Comparison of ENCODE assay signal across 15 mouse cellular contexts in genomic region chr5:147121146-147121545, GRCm38 (mm10). TPM values are rescaled to one million over a fixed set of nuclear protein-coding genes. Genes with fewer than 3 reads are reported as not detected.
DNase-seq lines count a peak whose midpoint lies in the region; ATAC-seq and TF ChIP-seq lines count a peak whose summit lies in the region.
"Had no signal": no experiment of that assay in that cellular context is flagged by ENCODE, and none has a peak within 500 bp of the region (broad histone marks: within the 10 kb centered on the region; RNA-seq: fewer than 3 reads in every experiment).

No protein-coding gene starts in this region.

- no peaks in the 10 kb centered on the region for H3K27me3 ChIP-seq in hindbrain, postnatal 0 days (ENCODE audit: insufficient read depth, low read length)
- H3K27me3 ChIP-seq in hindbrain, embryonic 11.5 days (ENCODE audit: control insufficient read depth, insufficient read depth, low read length) = no peaks in the 10 kb centered on the region
- H3K27me3 ChIP-seq: heart, embryonic 12.5 days; liver, embryonic 13.5 days had no signal

- H3K4me3 ChIP-seq in hindbrain, postnatal 0 days (ENCODE audit: low read length) = no peak overlapping the region
- H3K4me3 ChIP-seq in hindbrain, embryonic 11.5 days (ENCODE audit: low read depth, low read length) = no peak overlapping the region
- H3K4me3 ChIP-seq: embryonic facial prominence, embryonic 10.5 days; heart, embryonic 12.5 days; liver, embryonic 13.5 days had no signal

- H3K9me3 ChIP-seq in hindbrain, postnatal 0 days (ENCODE audit: low read length) = peaks cover 4% of the 10 kb centered on the region; the same call in 1 of the 2 replicates
- H3K9me3 ChIP-seq in hindbrain, embryonic 11.5 days (ENCODE audit: control insufficient read depth, low read length) = no peaks in the 10 kb centered on the region

- no peaks in the 10 kb centered on the region for H3K36me3 ChIP-seq in hindbrain, postnatal 0 days (ENCODE audit: insufficient read depth, low read length)
- H3K36me3 ChIP-seq in hindbrain, embryonic 11.5 days (ENCODE audit: control insufficient read depth, insufficient read depth, low read length) = no peaks in the 10 kb centered on the region
- H3K36me3 ChIP-seq: embryonic facial prominence, embryonic 10.5 days; heart, embryonic 12.5 days; liver, embryonic 13.5 days had no signal

- no peak overlapping the region for H3K9ac ChIP-seq in hindbrain, postnatal 0 days (replicated peaks; ENCODE audit: low read length)
- H3K9ac ChIP-seq in hindbrain, embryonic 11.5 days (ENCODE audit: low read depth, low read length) = no peak overlapping the region
- H3K9ac ChIP-seq: heart, embryonic 12.5 days; hindbrain, embryonic 14.5 days; liver, embryonic 13.5 days had no signal

- no peaks in the 10 kb centered on the region for H3K4me1 ChIP-seq in hindbrain, postnatal 0 days (ENCODE audit: insufficient read depth, low read length)
- no peaks in the 10 kb centered on the region for H3K4me1 ChIP-seq in hindbrain, embryonic 11.5 days (replicated peaks; ENCODE audit: control insufficient read depth, insufficient read depth, low read length)
- H3K4me1 ChIP-seq: heart, embryonic 12.5 days had no signal

- no peak overlapping the region for H3K4me2 ChIP-seq in hindbrain, postnatal 0 days (ENCODE audit: low read depth, low read length)
- H3K4me2 ChIP-seq in hindbrain, embryonic 11.5 days (replicated peaks; ENCODE audit: low read depth, low read length) = no peak overlapping the region
- H3K4me2 ChIP-seq: heart, embryonic 12.5 days; hindbrain, embryonic 14.5 days; liver, embryonic 13.5 days had no signal

- no peak for ATAC-seq in hindbrain, postnatal 0 days
- no peak for ATAC-seq in hindbrain, embryonic 11.5 days (ENCODE audit: low FRiP score)

- peak; percentile 47 for TF ChIP-seq CTCF in hindbrain, postnatal 0 days (IDR thresholded peaks at IDR 0.05; ENCODE audit: low read depth)

- no peak for DNase-seq in hindbrain, postnatal 0 days (ENCODE audit: low spot score)
- DNase-seq in hindbrain, embryonic 11.5 days (ENCODE audit: low spot score) = no peak
- DNase-seq in retina, embryonic 14.5 days (ENCODE audit: low spot score) = peak; percentile 32
- DNase-seq in retina, postnatal 1 day = no peak
- DNase-seq in R1 (ENCODE audit: low read depth, low spot score) = peak; percentile 71
- no peak for DNase-seq in cerebellum, adult 9-10 months
- no peak for DNase-seq in kidney, postnatal 36 days
- DNase-seq: adrenal gland, adult 8-10 months; cerebellum, adult 11 months; kidney, postnatal 10 days; liver, embryonic 13.5 days; thymus, postnatal 14 days had no signal

- 94% methylated on average over 4 of the region's 4 CpGs for WGBS in hindbrain, postnatal 0 days
- WGBS in hindbrain, embryonic 11.5 days = 94% methylated on average over 4 of the region's 4 CpGs

- no peak overlapping the region for H3K27ac ChIP-seq in hindbrain, postnatal 0 days
- H3K27ac ChIP-seq in hindbrain, embryonic 11.5 days (ENCODE audit: low read depth, low read length) = no peak overlapping the region
- H3K27ac ChIP-seq: embryonic facial prominence, embryonic 10.5 days; hindbrain, embryonic 14.5 days; liver, embryonic 13.5 days had no signal

RNA-seq across cellular contexts. Expression of gene Polr1d, which starts 44.3 kb away (rescaled TPM):
- total RNA-seq in hindbrain, postnatal 0 days (2014; rRNA removed) = 53.7 and 55.0 TPM in 2 replicates
- 103 and 106 TPM in 2 replicates for polyA plus RNA-seq in hindbrain, postnatal 0 days (2015; fragmentation: Nextera tagmentation; extraction: Ambion mirVana)
- 112 and 119 TPM in 2 replicates for polyA plus RNA-seq in hindbrain, embryonic 11.5 days (2014; fragmentation: Nextera tagmentation; extraction: Ambion mirVana)

RNA-seq across cellular contexts. Expression of gene Lnx2, which starts 44.8 kb away (rescaled TPM):
- 7.4 and 9.7 TPM in 2 replicates for total RNA-seq in hindbrain, postnatal 0 days (2014; rRNA removed)
- 3.0 and 3.3 TPM in 2 replicates for polyA plus RNA-seq in hindbrain, postnatal 0 days (2015; fragmentation: Nextera tagmentation; extraction: Ambion mirVana)
- polyA plus RNA-seq in hindbrain, embryonic 11.5 days (2014; fragmentation: Nextera tagmentation; extraction: Ambion mirVana) = 7.7 and 8.4 TPM in 2 replicates

Comparison
In these comparisons a context has a peak if more than half of its experiments do, and no peak if none do; other contexts are left out.
1. DNase-seq: peak in retina, embryonic 14.5 days (single experiment) and R1 (single experiment); none in hindbrain, postnatal 0 days (single experiment), hindbrain, embryonic 11.5 days (single experiment), retina, postnatal 1 day (single experiment), cerebellum, adult 9-10 months (single experiment) and kidney, postnatal 36 days (0 of 2).